Mouse (Mus musculus) gastrocnemius, postnatal 4 days (tissue): ENCODE measurements around the gene Etv2. TPM values are rescaled to one million over a fixed set of nuclear protein-coding genes. Genes with fewer than 3 reads are reported as not detected.

Experiments
- DNase-seq, 2 experiments: peaks; one replicate each; pipeline ENCODE4 v3.0.0; 2021 to 2022; ENCODE audit warnings: low spot score in 2 of 2, mixed read lengths in 2 of 2
- microRNA-seq: library from miRNA; unstranded; fragments of <30 nt; microRNA quantifications from one replicate; pipeline ENCODE4 v1.2.0, GENCODE M21; 2021
- total RNA-seq, 2 experiments: library from RNA; stranded (reverse); gene quantifications; 2 replicates each; pipeline ENCODE4 v1.2.3; 2021

The Etv2 gene
- total RNA-seq, 2 experiments from 2014 or later = not detected

DNA sequence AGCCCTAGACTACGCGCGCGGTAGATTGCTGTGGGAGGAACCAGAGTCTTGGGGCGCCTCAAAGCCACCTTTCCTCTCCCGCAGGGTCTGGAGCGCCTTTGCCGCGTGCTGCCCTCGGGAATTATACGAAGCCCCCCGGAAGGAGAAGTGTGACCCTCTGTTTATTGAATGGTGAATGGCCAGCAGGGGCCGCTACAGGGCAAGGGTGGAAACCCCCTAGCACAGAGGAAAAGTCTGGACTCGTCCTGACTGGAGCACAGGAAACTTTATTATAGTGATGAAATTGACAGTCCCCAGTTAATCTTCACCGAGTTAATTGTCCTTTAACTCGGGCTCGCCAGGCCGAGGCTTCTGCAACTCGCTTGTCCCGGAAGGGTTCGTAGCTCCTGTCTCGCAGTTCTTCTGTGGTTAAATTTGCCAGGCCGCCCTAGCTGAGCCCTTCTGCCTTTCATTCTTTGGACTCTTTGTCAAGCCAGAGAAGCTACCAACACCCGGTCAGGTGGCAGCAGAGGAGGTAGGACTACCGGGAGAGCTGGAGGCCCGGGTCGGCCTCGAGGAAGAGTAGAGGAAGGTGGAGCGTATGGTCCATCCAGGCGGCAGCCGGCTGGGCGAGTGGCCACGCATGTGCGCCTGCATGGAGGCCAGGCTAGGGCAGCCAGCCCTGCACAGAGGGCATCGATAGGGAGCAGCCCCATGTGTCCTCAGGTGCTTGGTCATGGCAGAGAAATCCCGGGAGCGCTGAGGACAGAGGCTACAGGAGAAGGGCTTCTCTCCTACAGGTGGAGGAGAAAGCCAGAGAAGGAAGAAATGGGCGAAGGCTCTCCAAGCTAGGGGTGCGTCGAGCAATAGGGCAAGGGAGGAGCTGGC lies 46.0 kb downstream of the Etv2 start:
- peak; percentile 68 to 87 for DNase-seq

GRCm38 (mm10) chr7:30588676-30589434 lies 46.8 kb downstream of the Etv2 start, which contains the start of gene Kmt2b:
Gene Kmt2b, minus strand, starts transcription at chr7:30588726.
- DNase-seq = peak; percentile 92 to 96

DNA sequence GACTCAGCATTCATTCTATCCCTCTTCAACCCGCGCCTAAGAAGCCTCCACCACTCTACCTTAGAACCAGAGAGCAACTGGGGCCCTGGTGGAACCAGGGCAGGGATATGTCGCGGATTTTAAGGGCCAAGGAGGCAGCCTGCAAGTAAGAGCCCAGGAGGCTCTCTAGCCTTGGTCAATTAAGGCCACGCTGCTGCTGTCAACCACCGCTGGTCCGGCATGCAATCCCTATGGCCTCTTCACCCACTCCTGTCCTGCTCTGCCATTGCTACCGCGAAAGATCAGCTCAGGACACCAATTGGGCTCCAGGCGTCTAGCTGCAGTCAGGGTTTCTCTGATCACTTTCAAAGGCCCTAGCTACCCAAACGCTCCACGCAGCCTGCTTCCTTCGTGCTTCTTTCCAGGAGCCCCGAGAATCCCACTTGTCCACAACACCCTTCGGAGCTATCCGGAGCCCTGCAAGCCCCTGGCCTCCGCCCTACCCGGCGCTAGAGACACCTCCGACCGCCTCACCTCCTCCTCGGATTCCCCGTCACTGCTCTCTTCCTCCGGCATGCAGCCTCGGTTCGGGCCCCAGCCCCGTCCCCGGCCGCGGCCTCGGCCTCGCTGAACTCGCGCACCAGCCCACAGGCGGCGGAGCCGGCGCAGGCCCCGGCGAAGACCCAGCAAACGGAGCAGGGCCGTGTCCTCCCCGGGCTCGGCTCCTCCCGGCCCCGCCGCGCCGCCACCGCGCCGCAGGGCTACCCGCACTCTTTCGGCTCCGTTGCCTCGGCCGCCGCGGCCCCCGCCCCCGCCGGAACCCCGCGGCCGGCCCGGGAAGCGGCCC lies 47.6 kb downstream of the Etv2 start:
- DNase-seq = peak in 1 of 2 experiments; percentile 61

GRCm38 (mm10) chr7:30586455-30587020 lies 49.1 kb downstream of the Etv2 start:
- no peak for DNase-seq

DNA sequence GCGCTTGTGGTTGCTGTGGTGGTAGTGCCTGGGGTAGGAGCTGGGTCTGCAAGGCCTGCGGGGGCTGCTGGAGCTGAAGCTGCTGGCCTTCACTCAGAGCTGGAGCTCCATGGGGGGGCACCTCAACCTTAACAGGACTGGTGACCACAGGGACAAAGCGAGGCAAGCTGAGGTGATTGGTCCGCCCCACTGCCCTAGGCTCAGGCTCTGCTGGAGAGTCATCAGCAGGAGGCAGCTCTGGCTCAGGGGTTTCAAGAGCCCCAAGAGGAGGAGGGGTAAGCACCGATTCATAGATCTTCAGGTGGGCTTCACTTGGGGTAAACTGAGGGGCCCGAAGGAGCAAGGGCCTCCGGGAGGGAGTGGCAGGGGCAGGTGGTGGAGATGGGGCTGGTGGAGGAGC lies 50.5 kb downstream of the Etv2 start:
- DNase-seq = no peak

- no peak for DNase-seq
These were observed 51.3 kb downstream of the Etv2 start for GRCm38 (mm10) chr7:30584339-30584738.

Small RNAs within 50 kb of the gene (microRNA-seq; reads per million reads assigned to microRNA genes)
- gene Mir3569 = not detected

Other genes starting within 250 kb of the Etv2 start
- gene Tyrobp, start 222.1 kb downstream of the Etv2 start, total RNA-seq = 10 to 100 TPM; 24.9 to 33.3 TPM
- gene Hcst, start 216.0 kb downstream of the Etv2 start, total RNA-seq = under 1 TPM in 1 of 2 experiments, not detected in 1; 0.74 TPM
- gene Nfkbid, start 214.1 kb downstream of the Etv2 start, total RNA-seq = under 1 TPM; 0.56 to 0.67 TPM
- 1 to 10 TPM; 3.5 to 4.2 TPM for gene Aplp1, start 190.3 kb downstream of the Etv2 start, total RNA-seq
- gene Kirrel2, start 178.2 kb downstream of the Etv2 start, total RNA-seq = under 1 TPM; 0.39 to 0.93 TPM
- gene Nphs1, start 177.5 kb downstream of the Etv2 start, total RNA-seq = not detected
- under 1 TPM in 1 of 2 experiments, not detected in 1; 0.44 TPM for gene Prodh2, start 142.2 kb downstream of the Etv2 start, total RNA-seq
- gene Arhgap33, start 100.8 kb downstream of the Etv2 start, total RNA-seq = 1 to 10 TPM; 9.6 to 9.8 TPM
- gene Hspb6, start 83.7 kb downstream of the Etv2 start, total RNA-seq = 100 to 1,000 TPM; 182 to 186 TPM
- 10 to 100 TPM; 10.1 to 10.4 TPM for gene Proser3, start 83.6 kb downstream of the Etv2 start, total RNA-seq
- 10 to 100 TPM; 17.3 to 18.6 TPM for gene Lin37, start 76.0 kb downstream of the Etv2 start, total RNA-seq
- gene U2af1l4, start 72.6 kb downstream of the Etv2 start, total RNA-seq = 10 to 100 TPM; 55.6 to 62.4 TPM
- 1 to 10 TPM; 2.6 to 2.9 TPM for gene Gm49396, start 72.5 kb downstream of the Etv2 start, total RNA-seq
- 100 to 1,000 TPM in 1 of 2 experiments, 10 to 100 TPM in 1; 87.0 to 103 TPM for gene Psenen, start 72.2 kb downstream of the Etv2 start, total RNA-seq
- gene Igflr1, start 70.4 kb downstream of the Etv2 start, total RNA-seq = 1 to 10 TPM; 1.5 to 1.7 TPM
- 10 to 100 TPM; 34.0 to 34.2 TPM for gene Kmt2b, start 47.1 kb downstream of the Etv2 start, total RNA-seq
- gene Zbtb32, start 36.9 kb downstream of the Etv2 start, total RNA-seq = not detected
- under 1 TPM; 0.32 to 0.67 TPM for gene Upk1a, start 23.0 kb downstream of the Etv2 start, total RNA-seq
- gene Cox6b1, start 9.7 kb downstream of the Etv2 start, total RNA-seq = 1,000 to 10,000 TPM; 1,025 to 1,032 TPM
- gene Rbm42, start 14.5 kb upstream of the Etv2 start, total RNA-seq = 10 to 100 TPM; 54.6 to 56.2 TPM
- 10 to 100 TPM in 1 of 2 experiments, 1 to 10 TPM in 1; 7.1 to 10.4 TPM for gene Haus5, start 29.1 kb upstream of the Etv2 start, total RNA-seq
- gene Pmis2, start 35.8 kb upstream of the Etv2 start, total RNA-seq = not detected
- gene 2200002J24Rik, start 63.1 kb upstream of the Etv2 start, total RNA-seq = not detected
- gene Atp4a, start 76.4 kb upstream of the Etv2 start, total RNA-seq = not detected
- 100 to 1,000 TPM; 144 to 145 TPM for gene Tmem147, start 93.7 kb upstream of the Etv2 start, total RNA-seq
- not detected for gene Gapdhs, start 107.8 kb upstream of the Etv2 start, total RNA-seq
- 1 to 10 TPM; 4.1 to 4.6 TPM for gene Sbsn, start 115.6 kb upstream of the Etv2 start, total RNA-seq
- 1 to 10 TPM in 1 of 2 experiments, under 1 TPM in 1; 0.86 to 1.2 TPM for gene Dmkn, start 127.9 kb upstream of the Etv2 start, total RNA-seq
- 10 to 100 TPM; 13.2 to 13.9 TPM for gene Krtdap, start 152.0 kb upstream of the Etv2 start, total RNA-seq
- gene Ffar2, start 187.9 kb upstream of the Etv2 start, total RNA-seq = 1 to 10 TPM; 1.8 to 2.5 TPM
- not detected for gene Ffar3, start 220.3 kb upstream of the Etv2 start, total RNA-seq
- not detected for gene Ffar1, start 225.7 kb upstream of the Etv2 start, total RNA-seq
- gene Cd22, start 244.5 kb upstream of the Etv2 start, total RNA-seq = under 1 TPM; 0.54 to 0.81 TPM